Mouse (Mus musculus) heart, postnatal 0 days (tissue): ENCODE results near the gene Cenpc1. TPM values are rescaled to one million over a fixed set of nuclear protein-coding genes. Genes with fewer than 3 reads are reported as not detected.

Experiments used
- ATAC-seq: fragments of 200-750 bp; cut with Nextera tagmentation; 2 replicates; pipeline ENCODE4 v1.8.0; 2017; ENCODE audit warnings: low read depth, moderate number of reproducible peaks, moderate library complexity; ENCODE audit not compliant: insufficient read depth
- DNase-seq: peaks from one replicate; pipeline ENCODE4 v3.0.0-alpha.2; 2016; ENCODE audit warnings: low spot score
- H3K27ac ChIP-seq: fragments of 300-500 bp; sonication (generic); 2 replicates; pipeline ENCODE4 v1.5.1; 2014; ENCODE audit warnings: low read depth, mild to moderate bottlenecking
- H3K27me3 ChIP-seq: fragments of 300-500 bp; sonication (generic); 2 replicates; pipeline ENCODE4 v1.6.1; 2014; ENCODE audit warnings: low read length, mixed read lengths; ENCODE audit not compliant: control insufficient read depth, insufficient read depth
- H3K36me3 ChIP-seq: fragments of 300-500 bp; sonication (generic); replicated peaks from 2 replicates; pipeline ENCODE4 v1.6.1; 2014; ENCODE audit warnings: low read length, mixed read lengths; ENCODE audit not compliant: control insufficient read depth, insufficient read depth
- H3K4me1 ChIP-seq: fragments of 300-500 bp; sonication (generic); 2 replicates; pipeline ENCODE4 v1.6.1; 2014; ENCODE audit warnings: antibody characterized with exemption; ENCODE audit not compliant: control insufficient read depth, insufficient read depth
- H3K4me2 ChIP-seq: fragments of 300-500 bp; sonication (generic); 2 replicates; pipeline ENCODE4 v1.6.1; 2014; ENCODE audit warnings: low read depth, mild to moderate bottlenecking, low read length, moderate library complexity
- H3K4me3 ChIP-seq: fragments of 300-500 bp; sonication (generic); 2 replicates; pipeline ENCODE4 v1.5.1; 2014; ENCODE audit warnings: low read depth, low read length
- H3K9ac ChIP-seq: fragments of 300-500 bp; sonication (generic); replicated peaks from 2 replicates; pipeline ENCODE4 v1.6.1; 2014; ENCODE audit warnings: low read depth, low read length, mixed read lengths
- H3K9me3 ChIP-seq: fragments of 300-500 bp; sonication (generic); replicated peaks from 2 replicates; pipeline ENCODE4 v1.6.1; 2016; ENCODE audit warnings: low read length; ENCODE audit not compliant: control insufficient read depth
- CTCF ChIP-seq: IDR thresholded peaks from 2 replicates; pipeline ENCODE4 v1.5.1; 2016; ENCODE audit warnings: antibody characterized with exemption, control low read depth, low read depth
- EP300 ChIP-seq: IDR thresholded peaks from 2 replicates; pipeline ENCODE4 v1.6.1; 2016; ENCODE audit warnings: antibody characterized with exemption, low read depth
- WGBS: fragments of 180-500 bp; shearing (Covaris S2); extraction: QIAGEN DNeasy Blood & Tissue Kit; methylation state at CpG from one replicate; pipeline ENCODE4 v1.1.7; 2014; 5-methylcytosine and 5-hydroxymethylcytosine counted together
- polyA plus RNA-seq: library from polyadenylated mRNA; unstranded; fragments of >200 nt; fragmentation: Nextera tagmentation; extraction: Ambion mirVana; gene quantifications from 2 replicates; pipeline ENCODE4 v1.2.1, GENCODE M21; 2015
- total RNA-seq: library from RNA; depleted of rRNA; stranded (reverse); fragments of >200 nt; gene quantifications from 2 replicates; pipeline ENCODE4 v1.2.3, GENCODE M21; 2014; ENCODE audit warnings: low replicate concordance; rRNA removed

Gene Cenpc1
- total and polyA plus RNA-seq, 2 experiments from 2014 or later: 5.5 to 10.2 TPM

- 69% methylated on average over 4 of the region's 4 CpGs for WGBS
- Histone ChIP-seq H3K36me3 (no peaks in the 10 kb centered on the region), H3K9ac (no peak overlapping the region), H3K4me1 (no peaks in the 10 kb centered on the region), H3K27me3 (no peaks in the 10 kb centered on the region), H3K4me3 (no peak overlapping the region), H3K27ac (no peak overlapping the region), H3K4me2 (no peak overlapping the region), H3K9me3 (no peaks in the 10 kb centered on the region)
- DNase-seq: no peak
- no peak for TF ChIP-seq EP300
- TF ChIP-seq CTCF: no peak
- ATAC-seq: no peak
Measured at GRCm38 (mm10) chr5:85986734-85987515, 78.5 kb downstream of the Cenpc1 start.

GRCm38 (mm10) chr5:85977646-85978426 is 87.5 kb downstream of the Cenpc1 start:
- TF ChIP-seq CTCF (no peak), EP300 (no peak)
- no peak overlapping the region for H3K4me2 ChIP-seq
- H3K9ac ChIP-seq: no peak overlapping the region
- H3K9me3 ChIP-seq: no peaks in the 10 kb centered on the region
- H3K36me3 ChIP-seq: no peaks in the 10 kb centered on the region
- no peak for ATAC-seq
- no peak for DNase-seq
- H3K4me1 ChIP-seq: no peaks in the 10 kb centered on the region
- no peaks in the 10 kb centered on the region for H3K27me3 ChIP-seq
- 47% methylated on average over 8 of the region's 8 CpGs for WGBS
- H3K4me3 ChIP-seq: no peak overlapping the region
- H3K27ac ChIP-seq: no peak overlapping the region

- no peak for ATAC-seq
- H3K9ac ChIP-seq: no peak overlapping the region
- H3K27ac ChIP-seq: no peak overlapping the region
- no peaks in the 10 kb centered on the region for H3K4me1 ChIP-seq
- DNase-seq: no peak
- no peaks in the 10 kb centered on the region for H3K36me3 ChIP-seq
- H3K9me3 ChIP-seq: no peaks in the 10 kb centered on the region
- H3K27me3 ChIP-seq: no peaks in the 10 kb centered on the region
- H3K4me3 ChIP-seq: no peak overlapping the region
- WGBS: 76% methylated on average over 7 of the region's 7 CpGs
- TF ChIP-seq CTCF (no peak), EP300 (no peak)
- H3K4me2 ChIP-seq: no peak overlapping the region
Measured at GRCm38 (mm10) chr5:85962791-85963190, 102.6 kb downstream of the Cenpc1 start.

Other genes starting within 250 kb of the Cenpc1 start
- gene Stap1, start 6.2 kb upstream of the Cenpc1 start, total RNA-seq: 0.19 TPM in 1 of 2 replicates, not detected in the other
- 0.22 and 0.27 TPM in 2 replicates for gene Stap1, start 6.2 kb upstream of the Cenpc1 start, polyA plus RNA-seq
- gene Uba6, start 107.2 kb upstream of the Cenpc1 start, total RNA-seq: 7.5 and 7.6 TPM in 2 replicates
- 2.6 and 3.2 TPM in 2 replicates for gene Uba6, start 107.2 kb upstream of the Cenpc1 start, polyA plus RNA-seq
- gene Gnrhr, start 132.3 kb upstream of the Cenpc1 start, total RNA-seq: not detected in 2 replicates
- gene Gnrhr, start 132.3 kb upstream of the Cenpc1 start, polyA plus RNA-seq: not detected in 2 replicates
- gene Tmprss11c, start 223.7 kb upstream of the Cenpc1 start, total RNA-seq: not detected in 2 replicates
- gene Tmprss11c, start 223.7 kb upstream of the Cenpc1 start, polyA plus RNA-seq: not detected in 2 replicates